Mouse (Mus musculus) ovary, adult 18-20 months (tissue): ENCODE results near the gene 1110008P14Rik.

Experiments
- DNase-seq: peaks from one replicate; pipeline ENCODE4 v3.0.0; 2022; ENCODE audit warnings: low spot score, mixed read lengths

The 1110008P14Rik gene

DNA sequence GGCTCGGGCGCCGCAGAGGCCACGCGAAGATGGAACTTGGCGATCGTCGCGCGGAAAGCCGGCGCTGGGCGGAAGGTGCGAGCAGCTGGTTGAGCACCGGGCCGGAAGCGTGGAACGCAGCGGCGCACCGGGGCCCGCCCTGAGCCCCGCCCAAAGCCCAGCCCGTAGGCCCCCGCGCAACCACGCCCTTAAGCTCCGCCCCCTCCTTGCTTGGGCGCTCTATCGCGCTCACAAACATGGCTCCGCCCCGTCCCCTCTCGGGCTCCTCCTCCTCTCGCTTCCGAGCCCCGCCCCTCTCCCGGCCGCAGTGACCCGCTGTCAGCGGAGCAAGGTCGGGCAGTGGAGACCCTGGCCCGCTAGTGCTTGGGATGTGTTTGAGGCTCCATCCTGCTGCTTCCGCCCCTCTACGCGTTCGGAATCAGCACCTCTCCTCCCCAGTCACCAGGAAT lies at the start of gene 1110008P14Rik:
Gene 1110008P14Rik, minus strand, starts transcription at position 164 of the 449 bp plus-strand sequence.
- DNase-seq: peak; percentile 90

DNA sequence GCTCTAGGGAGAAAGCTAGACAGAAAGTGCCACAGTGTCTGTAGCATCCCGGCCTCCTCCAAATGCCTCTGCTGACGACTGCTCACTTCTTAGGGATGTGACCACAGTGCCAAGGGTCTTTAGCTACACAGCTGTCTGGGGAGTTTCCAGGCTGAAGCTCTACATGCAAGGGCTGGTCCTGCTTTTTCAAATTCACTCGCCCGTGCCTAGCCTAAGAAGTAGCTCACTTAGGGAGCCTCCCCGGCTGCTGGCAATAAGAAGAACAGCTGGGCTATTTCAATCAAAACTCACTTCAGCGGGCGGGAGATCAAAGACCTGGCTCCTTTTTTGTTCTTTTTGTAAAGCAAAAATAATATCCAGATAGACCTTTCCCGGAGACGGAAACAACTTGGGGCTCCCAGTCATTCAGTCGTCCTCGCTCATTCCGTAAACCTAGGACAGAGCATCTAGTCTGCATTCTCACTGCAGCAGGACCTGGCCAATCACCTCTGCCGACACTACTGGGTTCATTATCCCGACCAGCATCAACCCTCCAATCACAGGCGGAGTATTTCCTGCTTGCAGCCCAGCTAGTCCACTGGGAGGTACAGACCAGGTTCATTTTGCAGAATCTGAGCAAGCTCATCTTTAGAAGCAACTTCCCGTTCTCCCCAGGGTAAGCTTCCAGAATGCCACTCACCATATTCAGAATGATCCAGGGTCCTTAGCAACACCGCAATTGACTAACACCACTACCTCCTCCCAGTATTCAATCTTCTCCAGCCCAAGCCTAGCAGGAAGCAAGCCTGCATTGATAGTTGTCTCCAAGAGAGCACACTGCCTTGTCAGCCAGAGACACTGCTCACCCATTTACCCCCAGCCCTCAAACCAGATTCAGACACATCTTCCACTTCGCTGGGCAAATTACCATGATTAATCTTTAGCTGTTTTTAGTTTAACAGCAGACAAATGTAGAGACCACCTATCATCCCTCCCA lies 49.3 kb upstream of the 1110008P14Rik start:
- peak; percentile 61 for DNase-seq

DNA sequence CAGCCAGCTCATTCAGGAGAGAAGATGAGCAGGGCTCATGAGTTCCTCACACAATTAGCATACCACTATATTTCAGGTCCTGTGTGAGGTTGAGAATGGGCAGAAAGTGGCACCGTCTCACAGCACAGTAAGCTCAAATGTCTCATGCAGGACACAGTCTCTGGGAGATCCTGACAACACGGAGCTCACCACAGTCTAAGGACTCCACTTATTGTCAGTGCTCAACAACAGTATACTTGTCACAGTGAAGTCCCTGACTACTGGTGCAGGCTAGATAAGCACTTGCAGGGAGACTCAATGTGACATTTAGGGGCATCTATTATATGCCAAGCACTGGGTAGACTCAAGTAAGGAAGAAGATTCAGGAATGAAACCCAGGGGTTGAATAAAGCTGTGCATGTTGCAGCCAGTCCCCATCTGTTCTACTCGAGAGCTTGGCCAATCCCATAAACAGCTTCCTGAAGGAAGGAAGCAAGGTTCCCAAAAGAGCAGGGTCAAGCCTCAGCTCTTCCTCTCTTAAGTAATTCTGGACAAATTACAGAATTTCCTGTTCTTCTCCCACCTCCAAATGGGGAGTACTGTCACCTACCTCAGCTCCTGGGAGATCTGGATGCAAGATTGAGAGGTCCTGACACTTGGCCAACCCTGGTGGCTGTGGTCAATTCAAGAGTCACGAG lies 47.6 kb upstream of the 1110008P14Rik start:
- DNase-seq: no peak

DNA sequence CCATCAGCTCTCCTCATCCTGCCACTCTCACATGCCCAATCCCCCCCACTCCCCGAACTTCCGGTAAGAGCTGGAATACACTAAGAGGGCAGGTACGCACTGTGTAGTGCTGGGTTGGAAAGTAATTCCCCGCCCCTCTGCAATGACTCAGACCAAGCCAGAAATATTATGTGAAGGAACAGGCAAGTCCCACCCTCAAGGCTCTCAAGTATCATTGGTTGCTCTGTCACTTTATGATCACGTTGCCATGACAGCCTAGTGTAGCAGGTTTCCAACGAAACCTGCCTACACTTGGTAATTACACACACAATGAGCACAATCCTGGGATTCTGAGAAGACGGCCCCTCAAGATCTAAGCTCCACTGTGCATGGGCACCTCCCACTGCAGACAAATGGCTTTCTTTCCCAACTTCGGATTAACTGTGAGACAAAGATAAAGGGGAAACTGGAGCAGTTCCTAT lies 46.6 kb upstream of the 1110008P14Rik start:
- no peak for DNase-seq

GRCm38 (mm10) chr2:32427720-32428119 lies 46.0 kb upstream of the 1110008P14Rik start:
- DNase-seq: no peak

DNA sequence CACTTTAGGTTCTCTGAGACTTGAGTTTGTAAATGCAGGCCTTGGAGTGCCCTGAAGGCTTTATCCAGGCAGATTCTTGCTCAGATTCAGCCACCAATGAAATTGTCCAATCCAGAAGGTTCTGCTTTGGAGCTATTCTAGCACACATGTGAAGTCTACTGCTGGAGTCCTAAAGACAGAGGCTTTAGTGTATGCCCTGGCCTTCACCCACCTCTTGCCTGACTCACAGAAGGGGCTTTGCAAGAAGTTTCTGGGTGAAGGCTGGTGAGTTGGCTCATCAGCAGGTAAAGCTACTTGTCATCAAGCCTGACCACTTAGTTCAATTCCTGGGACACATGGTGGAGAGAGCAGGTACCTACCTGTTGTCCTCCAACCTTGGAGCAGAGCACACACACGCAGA lies 44.4 kb upstream of the 1110008P14Rik start:
- no peak for DNase-seq

DNA sequence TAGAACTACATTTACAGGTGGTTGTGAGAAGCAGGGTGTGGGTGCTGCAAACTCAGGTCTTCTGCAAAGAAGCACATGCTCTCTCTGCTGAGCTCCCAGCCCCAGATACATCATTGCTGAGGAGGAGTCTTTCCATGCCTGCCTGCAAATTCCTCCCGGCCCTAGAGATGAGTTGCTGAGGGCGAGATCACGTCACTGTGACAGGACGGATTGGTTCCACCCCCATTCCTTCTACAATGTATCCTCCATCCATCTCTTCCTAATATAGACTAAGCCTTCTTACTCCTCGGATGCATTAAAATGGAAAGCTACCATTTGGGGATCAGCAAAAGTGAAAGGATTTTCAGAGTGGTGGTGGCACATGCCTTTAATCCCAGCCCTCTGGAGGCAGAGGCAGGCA lies 43.8 kb upstream of the 1110008P14Rik start:
- DNase-seq: no peak

DNA sequence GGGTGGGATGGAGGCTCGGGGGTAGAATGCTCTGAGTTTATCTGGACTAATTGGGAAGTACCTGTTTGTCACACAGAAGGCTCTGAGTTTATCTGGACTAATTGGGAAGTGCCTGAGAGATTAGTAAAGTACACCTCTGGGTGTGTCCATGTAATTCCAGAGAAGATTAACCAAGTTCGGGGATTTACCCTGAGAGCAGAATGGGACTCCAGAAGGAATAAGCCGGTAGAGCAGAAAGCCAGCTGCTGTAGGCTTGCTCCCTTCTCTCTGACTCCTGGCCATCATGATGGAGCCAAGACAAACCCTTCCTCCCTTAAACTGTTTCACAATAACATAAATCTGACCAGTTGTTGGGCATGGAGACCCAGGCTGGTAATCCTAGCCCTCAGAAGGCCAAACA lies 43.1 kb upstream of the 1110008P14Rik start:
- DNase-seq: no peak

DNA sequence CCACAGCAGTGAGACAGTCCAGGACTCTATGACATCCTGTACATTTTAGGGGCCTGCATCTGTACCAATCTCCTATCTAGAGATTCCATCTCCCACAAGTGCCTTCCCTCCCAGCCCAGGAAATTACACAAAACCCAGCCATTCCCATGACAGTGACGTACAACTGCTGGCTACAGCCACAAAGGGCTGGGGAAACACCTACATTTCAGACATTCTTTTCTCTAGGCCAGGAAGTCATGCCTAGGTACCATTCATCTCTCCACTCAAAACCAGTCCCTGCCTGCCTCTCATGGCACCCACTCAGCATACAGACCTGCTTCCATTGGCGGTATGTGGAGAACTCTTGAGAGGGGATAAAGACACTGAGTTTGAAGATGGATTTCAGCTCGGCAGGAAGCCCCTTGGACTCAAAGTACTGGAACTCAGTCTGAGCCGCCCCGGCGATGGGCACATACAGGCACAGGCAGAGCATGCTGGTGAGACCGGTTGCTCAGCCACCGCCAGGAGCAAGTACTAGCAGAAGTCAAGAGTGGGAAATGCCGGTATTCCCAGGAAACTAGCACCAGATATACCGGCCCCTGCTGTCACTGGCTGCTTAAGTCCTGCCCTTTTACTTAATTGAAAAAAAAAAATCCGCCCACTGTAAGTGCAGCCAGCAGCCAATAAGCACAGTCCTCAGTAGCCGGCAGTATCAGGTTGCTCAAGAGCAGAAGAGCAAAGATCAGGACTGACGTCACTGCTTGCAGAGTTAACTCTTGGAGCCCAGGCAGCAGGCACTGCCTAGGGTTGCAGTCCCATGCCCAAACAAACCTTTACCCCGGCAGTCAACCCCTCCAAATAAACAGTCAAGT lies 42.0 kb upstream of the 1110008P14Rik start:
- DNase-seq: peak; percentile 76

GRCm38 (mm10) chr2:32421851-32422251 lies 40.1 kb upstream of the 1110008P14Rik start:
- no peak for DNase-seq

DNA sequence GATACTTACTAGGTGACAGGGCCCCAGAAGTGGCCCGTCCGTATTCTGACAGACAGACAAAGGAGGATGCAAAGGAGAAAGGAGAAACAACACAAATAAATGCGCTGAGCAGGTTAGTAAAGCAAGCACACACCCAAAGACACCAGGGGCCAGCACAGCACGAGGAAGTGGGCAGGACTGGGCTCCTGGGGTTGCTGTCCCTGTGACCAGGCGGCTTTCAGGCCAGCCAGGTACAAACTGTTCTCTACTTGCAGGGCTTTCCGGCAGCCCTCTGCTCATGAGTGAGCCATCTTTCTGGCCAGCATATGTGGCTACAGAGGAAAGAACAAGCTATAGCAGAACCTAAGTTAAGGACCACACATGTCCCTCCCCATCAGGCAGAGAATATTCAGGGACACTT lies 38.9 kb upstream of the 1110008P14Rik start:
- no peak for DNase-seq

GRCm38 (mm10) chr2:32420066-32420608 lies 38.4 kb upstream of the 1110008P14Rik start:
- DNase-seq: no peak

DNA sequence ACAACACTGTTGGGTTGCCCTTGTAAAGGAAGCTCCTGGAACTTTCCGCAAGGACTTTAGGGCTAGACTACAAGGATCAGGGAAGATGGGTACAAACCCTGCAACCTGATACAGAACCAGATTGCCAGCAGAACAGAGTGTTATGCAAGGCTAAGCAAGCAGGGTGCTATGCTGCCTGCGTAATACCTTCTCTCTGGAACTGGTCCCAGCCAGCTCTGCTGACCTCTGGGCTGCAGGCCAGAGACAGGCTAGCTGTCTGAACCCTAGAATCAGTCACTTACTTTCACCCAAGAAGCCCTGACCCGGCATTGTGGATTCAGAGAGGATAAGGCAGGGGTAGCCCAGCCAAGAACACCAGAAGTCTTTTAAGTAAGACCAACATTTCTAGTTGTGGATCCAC lies 37.6 kb upstream of the 1110008P14Rik start:
- peak; percentile 65 for DNase-seq

DNA sequence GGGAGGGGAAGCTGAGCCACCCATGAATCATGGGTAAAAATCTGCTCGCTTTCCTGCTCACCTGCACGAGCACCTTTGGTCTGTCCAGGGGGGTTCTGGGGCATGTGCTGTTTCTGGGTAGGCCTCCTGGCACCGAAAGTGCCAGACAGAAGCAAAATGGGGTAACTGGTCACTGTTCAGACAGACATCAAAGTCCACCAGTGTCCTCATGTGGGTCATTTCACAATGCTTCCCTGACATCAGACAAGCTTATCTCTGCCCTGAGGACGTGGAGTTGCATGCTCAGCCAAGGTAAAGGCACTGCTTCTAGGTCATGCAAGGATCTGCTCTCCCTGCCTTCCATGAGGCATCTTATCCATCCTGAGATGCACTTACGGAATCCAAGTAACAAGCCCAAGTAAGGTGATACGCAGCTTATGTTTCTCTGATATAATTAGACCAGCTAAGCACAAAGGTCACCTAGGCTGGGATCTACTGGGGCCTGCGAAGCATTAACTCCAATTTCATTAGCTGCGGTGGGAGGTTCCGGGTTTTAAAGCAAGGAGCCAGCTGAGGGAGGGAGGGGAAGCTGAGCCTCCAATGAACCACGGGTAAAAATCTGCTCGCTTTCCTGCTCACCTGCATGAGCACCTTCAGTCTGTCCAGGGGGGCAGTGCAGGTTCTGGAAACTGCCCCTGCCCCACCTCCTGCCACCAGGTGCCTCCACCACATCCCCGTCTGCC lies 36.9 kb upstream of the 1110008P14Rik start:
- DNase-seq: no peak

GRCm38 (mm10) chr2:32417486-32417885 lies 35.7 kb upstream of the 1110008P14Rik start:
- no peak for DNase-seq

- no peak for DNase-seq
These were observed 34.8 kb upstream of the 1110008P14Rik start for GRCm38 (mm10) chr2:32416556-32416955.

DNA sequence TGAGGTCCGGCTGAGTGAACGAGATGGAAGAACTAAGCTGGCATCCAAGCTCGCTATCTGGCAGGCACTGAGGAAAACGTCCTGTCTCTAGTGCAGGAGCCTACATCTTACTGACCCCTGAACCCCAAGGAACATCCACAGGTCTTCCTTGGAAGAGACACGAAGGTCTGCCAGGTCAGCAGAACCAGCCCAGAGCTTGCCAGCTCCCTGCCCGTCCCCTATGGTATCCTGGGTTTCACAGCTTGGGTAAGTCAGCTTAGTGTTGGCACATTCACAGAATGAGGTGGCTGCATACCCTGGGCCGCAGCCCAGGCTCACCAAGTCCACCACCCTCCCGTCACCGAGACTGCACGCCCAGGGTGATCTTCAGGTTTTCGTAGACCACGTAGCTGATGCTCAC lies 34.1 kb upstream of the 1110008P14Rik start:
- no peak for DNase-seq

GRCm38 (mm10) chr2:32413936-32414335 lies 32.2 kb upstream of the 1110008P14Rik start:
- DNase-seq: no peak

GRCm38 (mm10) chr2:32412742-32413531 lies 31.2 kb upstream of the 1110008P14Rik start:
- DNase-seq: no peak

DNA sequence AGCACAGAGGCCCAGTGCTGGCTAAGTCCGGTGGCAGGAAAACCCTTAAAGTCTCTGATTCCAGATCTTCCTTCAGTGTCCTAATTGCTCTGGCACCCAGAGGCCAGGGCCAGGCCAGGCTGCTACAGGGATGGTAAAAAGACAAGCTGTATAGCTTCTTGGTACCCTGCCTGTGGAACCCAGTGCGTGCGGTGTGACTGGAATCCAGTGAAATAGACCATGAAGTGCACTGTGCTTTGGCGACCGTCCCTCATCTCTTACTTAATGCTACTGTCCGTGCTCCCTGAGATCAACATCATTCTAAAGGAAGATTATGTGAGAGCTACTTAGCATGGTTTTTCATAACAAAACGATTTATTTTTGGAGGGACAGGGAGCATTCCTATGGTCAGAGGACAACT lies 29.7 kb upstream of the 1110008P14Rik start:
- no peak for DNase-seq
